Mouse (Mus musculus): ENCODE data around the gene Rcn3. TPM values are rescaled to one million over a fixed set of nuclear protein-coding genes. Genes with fewer than 3 reads are reported as not detected.

Gene Rcn3
- polyA plus RNA-seq, 1 experiment = 123 TPM

DNA sequence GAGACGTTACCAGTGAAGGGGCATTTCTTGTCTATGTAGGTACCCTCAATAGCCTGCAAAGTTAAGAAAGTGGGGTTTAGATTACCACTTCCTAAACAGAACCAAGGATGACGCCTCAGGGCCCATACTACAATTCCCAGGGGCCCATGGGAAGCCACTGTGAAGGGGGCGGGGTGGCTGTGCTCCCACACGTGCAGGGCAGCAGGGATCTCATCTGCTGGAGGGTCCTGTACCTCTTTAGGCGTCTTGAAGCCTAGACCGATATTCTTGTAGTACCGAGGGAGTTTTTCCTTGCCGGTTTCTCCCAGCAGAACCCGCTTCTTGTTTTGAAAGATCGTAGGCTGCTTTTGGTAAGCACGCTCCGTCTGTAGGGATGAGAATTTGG is 31.2 kb upstream of the Rcn3 start:
- TF ChIP-seq CEBPB (IDR thresholded peaks at IDR 0.05; ENCODE audit: insufficient read depth, poor library complexity, severe bottlenecking) (no peak), POLR2A (IDR thresholded peaks at IDR 0.05; ENCODE audit: insufficient read length, low read depth) (peak; percentile 16)
- peak overlapping the region; percentile 94 for H3K4me2 ChIP-seq (ENCODE audit: low read depth)
- no peaks in the 10 kb centered on the region for H3K27me3 ChIP-seq (ENCODE audit: control insufficient read depth, insufficient read depth, insufficient read length)
- H3K79me2 ChIP-seq (ENCODE audit: control insufficient read depth, insufficient read depth) = peaks cover 41% of the 10 kb centered on the region
- peaks cover 59% of the 10 kb centered on the region for H3K36me3 ChIP-seq (ENCODE audit: control insufficient read depth, insufficient read depth)
- H3ac ChIP-seq (ENCODE audit: control insufficient read depth, insufficient read length) = peak overlapping the region; percentile 84
- peak overlapping the region; percentile 81 for H3K4me3 ChIP-seq

DNA sequence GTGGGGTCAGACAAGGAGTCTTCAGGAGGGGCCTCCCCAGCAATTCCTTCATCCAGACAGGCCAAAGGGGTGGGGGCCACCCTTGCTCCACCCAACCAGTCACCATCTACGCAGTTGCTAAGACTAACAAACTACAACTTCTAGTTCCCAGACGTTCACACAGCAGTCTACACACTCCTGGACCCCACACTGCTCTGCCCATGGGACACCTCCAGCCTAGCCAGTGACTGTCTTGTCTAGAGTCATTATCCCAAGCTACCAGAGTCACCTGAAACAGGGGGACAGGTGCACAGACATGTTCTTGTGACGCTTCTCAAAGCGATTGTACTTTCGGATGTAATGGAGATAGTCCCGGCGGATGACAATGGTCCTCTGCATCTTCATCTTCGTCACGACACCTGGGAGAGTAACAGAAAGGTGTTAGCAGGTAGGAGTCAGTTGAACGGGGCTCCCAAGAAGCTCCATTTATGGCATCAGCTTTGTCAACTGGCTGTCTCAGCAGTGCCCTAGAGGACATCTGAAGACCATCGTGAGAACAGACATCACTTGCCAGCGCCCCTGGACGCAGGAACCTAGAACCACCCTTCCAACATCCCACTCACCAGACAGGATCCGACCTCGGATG is 30.7 kb upstream of the Rcn3 start:
- TF ChIP-seq TCF3 (IDR thresholded peaks at IDR 0.05; ENCODE audit: insufficient read length, low read depth) (no peak), POLR2AphosphoS2 (IDR thresholded peaks at IDR 0.05; ENCODE audit: insufficient read length, low read depth) (no peak), USF1 (IDR thresholded peaks at IDR 0.05; ENCODE audit: low read depth) (no peak), REST (IDR thresholded peaks at IDR 0.05; ENCODE audit: insufficient read depth, insufficient read length) (no peak), SRF (IDR thresholded peaks at IDR 0.05; ENCODE audit: control insufficient read depth, insufficient read length, low read depth) (no peak), POLR2A (IDR thresholded peaks at IDR 0.05; ENCODE audit: insufficient read length, low read depth) (no peak), CEBPB (IDR thresholded peaks at IDR 0.05; ENCODE audit: insufficient read depth, poor library complexity, severe bottlenecking) (no peak), MYOD1 (IDR thresholded peaks at IDR 0.05; ENCODE audit: control insufficient read depth in 1 of 3, insufficient read length in 2 of 3, low read depth in 2 of 3) (no peak), TCF12 (IDR thresholded peaks at IDR 0.05; ENCODE audit: insufficient read depth, poor library complexity, severe bottlenecking) (no peak), MYOG (IDR thresholded peaks at IDR 0.05; ENCODE audit: control insufficient read depth in 1 of 3, insufficient read depth in 1 of 3, insufficient read length in 2 of 3, low read depth in 2 of 3) (no peak), MAX (IDR thresholded peaks at IDR 0.05; ENCODE audit: low read depth) (no peak), E2F4 (IDR thresholded peaks at IDR 0.05; ENCODE audit: insufficient read depth) (no peak)
- peaks cover 36% of the 10 kb centered on the region for H3K79me2 ChIP-seq (ENCODE audit: control insufficient read depth, insufficient read depth)
- peak overlapping the region; percentile 81 for H3K4me3 ChIP-seq
- H3K27me3 ChIP-seq (ENCODE audit: control insufficient read depth, insufficient read depth, insufficient read length) = no peaks in the 10 kb centered on the region
- H3ac ChIP-seq (ENCODE audit: control insufficient read depth, insufficient read length) = peak overlapping the region; percentile 84
- peaks cover 62% of the 10 kb centered on the region for H3K36me3 ChIP-seq (ENCODE audit: control insufficient read depth, insufficient read depth)
- H3K4me2 ChIP-seq (ENCODE audit: low read depth) = peak overlapping the region; percentile 94

DNA sequence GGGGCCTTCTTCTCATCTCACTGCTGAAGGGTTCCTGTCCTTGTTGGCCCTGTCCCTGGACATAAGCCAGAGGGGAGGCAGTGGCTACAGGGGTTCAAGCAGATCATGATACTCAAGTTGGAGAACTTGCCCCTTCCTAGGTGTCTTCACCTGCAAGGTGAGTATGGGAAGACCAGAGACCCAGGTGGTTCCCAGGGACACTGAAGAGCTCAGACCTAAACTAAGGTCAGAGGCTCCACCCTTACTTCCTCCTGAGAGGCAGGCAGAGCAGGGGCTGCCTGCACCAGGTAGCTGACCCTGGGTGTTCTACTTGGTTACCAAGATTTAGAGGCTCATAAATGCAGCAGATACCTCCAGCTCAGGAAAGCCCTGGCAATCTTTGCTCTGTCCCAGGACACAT is 29.9 kb upstream of the Rcn3 start:
- Histone ChIP-seq H3K4me3 (peak overlapping the region; percentile 81), H3K36me3 (ENCODE audit: control insufficient read depth, insufficient read depth) (peaks cover 59% of the 10 kb centered on the region), H3K4me2 (ENCODE audit: low read depth) (no peak overlapping the region), H3K27me3 (ENCODE audit: control insufficient read depth, insufficient read depth, insufficient read length) (no peaks in the 10 kb centered on the region), H3K79me2 (ENCODE audit: control insufficient read depth, insufficient read depth) (peaks cover 29% of the 10 kb centered on the region), H3ac (ENCODE audit: control insufficient read depth, insufficient read length) (no peak overlapping the region)
- no peak for TF ChIP-seq REST (IDR thresholded peaks at IDR 0.05; ENCODE audit: insufficient read depth, insufficient read length)
- no peak for TF ChIP-seq MYOG (IDR thresholded peaks at IDR 0.05; ENCODE audit: control insufficient read depth in 1 of 3, insufficient read depth in 1 of 3, insufficient read length in 2 of 3, low read depth in 2 of 3)
- TF ChIP-seq POLR2A (IDR thresholded peaks at IDR 0.05; ENCODE audit: insufficient read length, low read depth) = no peak
- no peak for TF ChIP-seq USF1 (IDR thresholded peaks at IDR 0.05; ENCODE audit: low read depth)
- TF ChIP-seq TCF12 (IDR thresholded peaks at IDR 0.05; ENCODE audit: insufficient read depth, poor library complexity, severe bottlenecking) = no peak
- no peak for TF ChIP-seq MAX (IDR thresholded peaks at IDR 0.05; ENCODE audit: low read depth)
- TF ChIP-seq POLR2AphosphoS2 (IDR thresholded peaks at IDR 0.05; ENCODE audit: insufficient read length, low read depth) = no peak
- TF ChIP-seq TCF3 (IDR thresholded peaks at IDR 0.05; ENCODE audit: insufficient read length, low read depth) = no peak
- no peak for TF ChIP-seq E2F4 (IDR thresholded peaks at IDR 0.05; ENCODE audit: insufficient read depth)
- TF ChIP-seq MYOD1 (IDR thresholded peaks at IDR 0.05; ENCODE audit: control insufficient read depth in 1 of 3, insufficient read length in 2 of 3, low read depth in 2 of 3) = no peak

DNA sequence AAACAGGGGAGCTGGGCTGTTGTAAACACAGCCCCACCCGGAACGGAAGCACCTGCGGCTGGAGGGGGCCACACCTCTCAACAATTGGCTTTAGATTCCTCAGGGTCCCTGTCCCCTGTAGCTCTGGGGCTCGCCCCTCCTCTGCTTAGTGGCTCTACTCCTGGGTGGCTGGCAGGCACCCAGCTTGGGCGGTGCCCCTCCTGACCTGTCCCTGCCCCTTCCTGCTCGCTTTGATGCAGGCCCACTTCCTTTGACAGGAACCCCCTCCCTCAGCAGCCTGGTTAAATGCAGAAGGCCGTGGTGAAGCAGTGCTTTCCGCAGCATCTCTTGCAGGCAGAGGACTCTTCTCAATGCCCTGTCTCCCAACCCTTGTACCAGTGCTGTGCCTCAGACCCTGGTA is 29.4 kb upstream of the Rcn3 start:
- no peak overlapping the region for H3K4me2 ChIP-seq (ENCODE audit: low read depth)
- no peak overlapping the region for H3K4me3 ChIP-seq

DNA sequence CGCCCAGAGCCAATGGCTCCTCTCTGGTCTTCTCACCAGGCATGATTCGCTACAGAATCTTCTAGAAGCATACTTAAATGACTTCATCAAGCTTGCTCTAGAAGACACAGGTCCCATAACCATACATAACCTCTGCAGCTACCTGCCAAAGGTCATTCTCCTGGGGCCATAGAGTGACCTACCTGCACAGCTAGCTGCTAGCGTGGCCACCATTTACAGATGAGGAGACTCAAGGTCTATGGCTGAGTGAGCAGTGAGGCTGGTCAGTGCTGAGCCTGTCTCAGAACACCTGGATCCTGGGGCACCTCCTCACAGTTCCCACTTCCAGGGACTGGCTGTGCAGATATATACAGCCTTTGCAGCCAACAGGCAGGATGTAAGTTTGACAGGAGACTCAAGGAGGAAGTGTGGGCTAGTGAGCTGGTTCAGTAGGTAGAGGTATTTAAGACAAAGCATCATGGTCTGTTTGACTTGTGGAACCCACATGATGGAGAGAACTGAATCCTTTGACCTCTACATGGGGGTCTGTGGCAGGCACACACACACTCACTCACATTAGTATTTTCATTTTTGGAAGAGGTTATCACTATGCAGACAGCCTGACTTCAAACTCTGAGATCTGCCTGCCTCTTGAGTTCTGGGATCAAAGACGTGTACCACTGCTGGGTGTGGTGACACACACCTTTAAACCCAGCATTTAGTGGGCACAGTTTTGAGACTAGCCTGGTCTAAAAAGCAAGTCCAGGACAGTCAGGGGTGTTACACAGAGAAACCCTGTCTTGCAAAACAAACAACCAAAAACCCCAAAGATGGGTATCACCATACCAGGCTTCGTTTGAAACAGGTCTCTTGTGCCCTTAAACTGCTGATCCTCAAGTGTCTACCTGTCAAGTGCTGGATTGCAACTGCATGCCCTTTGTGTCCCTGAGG is 28.0 kb upstream of the Rcn3 start:
- Histone ChIP-seq H3K4me3 (no peak overlapping the region), H3ac (ENCODE audit: control insufficient read depth, insufficient read length) (no peak overlapping the region), H3K36me3 (ENCODE audit: control insufficient read depth, insufficient read depth) (peaks cover 39% of the 10 kb centered on the region), H3K79me2 (ENCODE audit: control insufficient read depth, insufficient read depth) (peaks cover 16% of the 10 kb centered on the region), H3K4me2 (ENCODE audit: low read depth) (no peak overlapping the region), H3K27me3 (ENCODE audit: control insufficient read depth, insufficient read depth, insufficient read length) (no peaks in the 10 kb centered on the region)
- no peak for TF ChIP-seq TCF12 (IDR thresholded peaks at IDR 0.05; ENCODE audit: insufficient read depth, poor library complexity, severe bottlenecking)
- no peak for TF ChIP-seq MAX (IDR thresholded peaks at IDR 0.05; ENCODE audit: low read depth)
- no peak for TF ChIP-seq POLR2AphosphoS2 (IDR thresholded peaks at IDR 0.05; ENCODE audit: insufficient read length, low read depth)
- TF ChIP-seq E2F4 (IDR thresholded peaks at IDR 0.05; ENCODE audit: insufficient read depth) = no peak
- TF ChIP-seq MYOD1 (IDR thresholded peaks at IDR 0.05; ENCODE audit: control insufficient read depth in 1 of 3, insufficient read length in 2 of 3, low read depth in 2 of 3) = no peak
- TF ChIP-seq TCF3 (IDR thresholded peaks at IDR 0.05; ENCODE audit: insufficient read length, low read depth) = no peak
- TF ChIP-seq CEBPB (IDR thresholded peaks at IDR 0.05; ENCODE audit: insufficient read depth, poor library complexity, severe bottlenecking) = no peak
- TF ChIP-seq USF1 (IDR thresholded peaks at IDR 0.05; ENCODE audit: low read depth) = no peak
- TF ChIP-seq MYOG (IDR thresholded peaks at IDR 0.05; ENCODE audit: control insufficient read depth in 1 of 3, insufficient read depth in 1 of 3, insufficient read length in 2 of 3, low read depth in 2 of 3) = no peak
- no peak for TF ChIP-seq REST (IDR thresholded peaks at IDR 0.05; ENCODE audit: insufficient read depth, insufficient read length)
- TF ChIP-seq SRF (IDR thresholded peaks at IDR 0.05; ENCODE audit: control insufficient read depth, insufficient read length, low read depth) = no peak
- no peak for TF ChIP-seq POLR2A (IDR thresholded peaks at IDR 0.05; ENCODE audit: insufficient read length, low read depth)

More for the DNA sequence above, 29.4 kb upstream of the Rcn3 start:
- Histone ChIP-seq H3K27me3 (ENCODE audit: control insufficient read depth, insufficient read depth, insufficient read length) (no peaks in the 10 kb centered on the region), H3ac (ENCODE audit: control insufficient read depth, insufficient read length) (no peak overlapping the region), H3K36me3 (ENCODE audit: control insufficient read depth, insufficient read depth) (peaks cover 53% of the 10 kb centered on the region), H3K79me2 (ENCODE audit: control insufficient read depth, insufficient read depth) (peaks cover 23% of the 10 kb centered on the region)
- no peak for TF ChIP-seq TCF3 (IDR thresholded peaks at IDR 0.05; ENCODE audit: insufficient read length, low read depth)
- TF ChIP-seq POLR2AphosphoS2 (IDR thresholded peaks at IDR 0.05; ENCODE audit: insufficient read length, low read depth) = peak; percentile 68
- no peak for TF ChIP-seq MYOD1 (IDR thresholded peaks at IDR 0.05; ENCODE audit: control insufficient read depth in 1 of 3, insufficient read length in 2 of 3, low read depth in 2 of 3)
- no peak for TF ChIP-seq SRF (IDR thresholded peaks at IDR 0.05; ENCODE audit: control insufficient read depth, insufficient read length, low read depth)

All from myocyte (in vitro differentiated cells).